Mouse (Mus musculus) CD4-positive, CD25-positive, alpha-beta regulatory T cell (primary cell): Measurements from ENCODE around the gene Lrp5. TPM values are rescaled to one million over a fixed set of nuclear protein-coding genes. Genes with fewer than 3 reads are reported as not detected.

ENCODE experiments used
- polyA plus RNA-seq: library from polyadenylated mRNA; unstranded; fragments of 100-300 nt; shearing (Covaris generic); gene quantifications from one replicate; pipeline ENCODE4 v1.2.1, GENCODE M21; 2017

Gene Lrp5
- polyA plus RNA-seq, result 0.38 TPM

GRCm38 (mm10) chr19:3686215-3686894, at the start of gene Lrp5:
Lrp5 (minus strand) TSS chr19:3686564.

GRCm38 (mm10) chr19:3708078-3709012, 22.0 kb upstream of the Lrp5 start, which contains the start of gene 1810055G02Rik:
1810055G02Rik (plus strand) TSS chr19:3708293.

GRCm38 (mm10) chr19:3575632-3576384, 110.6 kb downstream of the Lrp5 start, which contains the start of gene Ppp6r3:
Ppp6r3 (minus strand) TSS chr19:3575749.

Other genes starting within 250 kb of the Lrp5 start
- 75.9 TPM for gene Ppp6r3, start 110.8 kb downstream of the Lrp5 start, polyA plus RNA-seq
- gene 1810055G02Rik, start 21.7 kb upstream of the Lrp5 start, polyA plus RNA-seq, result 6.6 TPM
- gene Kmt5b, start 80.9 kb upstream of the Lrp5 start, polyA plus RNA-seq, result 88.9 TPM
- gene Chka, start 165.2 kb upstream of the Lrp5 start, polyA plus RNA-seq, result 16.3 TPM
- gene Tcirg1, start 220.6 kb upstream of the Lrp5 start, polyA plus RNA-seq, result 74.4 TPM
- 187 TPM for gene Ndufs8, start 226.2 kb upstream of the Lrp5 start, polyA plus RNA-seq
- 0.23 TPM for gene Aldh3b1, start 243.2 kb upstream of the Lrp5 start, polyA plus RNA-seq
- 37.5 TPM for gene Unc93b1, start 248.6 kb upstream of the Lrp5 start, polyA plus RNA-seq